Mouse (Mus musculus) C2C12 (cell line): ENCODE data around the gene 9130213A22Rik.

ENCODE experiments used
- CEBPB ChIP-seq: IDR thresholded peaks from one replicate; pipeline ENCODE4 v1.6.1; 2011; ENCODE audit warnings: low read depth, mild to moderate bottlenecking, control low read depth, moderate library complexity
- CTCF ChIP-seq: IDR thresholded peaks from one replicate; pipeline ENCODE4 v1.5.1; 2011; ENCODE audit not compliant: control insufficient read depth, insufficient read depth, insufficient read length
- FOSL1 ChIP-seq: IDR thresholded peaks from one replicate; pipeline ENCODE4 v1.8.0; 2011; ENCODE audit warnings: mild to moderate bottlenecking, low read length; ENCODE audit not compliant: poor library complexity, insufficient read depth, severe bottlenecking
- USF1 ChIP-seq: IDR thresholded peaks from one replicate; pipeline ENCODE4 v1.6.1; 2011; ENCODE audit warnings: low read depth, mild to moderate bottlenecking, control low read depth, moderate library complexity

GRCm38 (mm10) chr11:69121741-69122335, 551 bp downstream of the 9130213A22Rik start:
- TF ChIP-seq CEBPB (no peak), CTCF (no peak), USF1 (no peak), FOSL1 (no peak)
